Mouse (Mus musculus) thymus, adult 2 months (tissue): Measurements from ENCODE around the gene Tmem30b.

Source experiments
- CTCF ChIP-seq: fragments of 200-500 bp; IDR thresholded peaks from 2 replicates; pipeline ENCODE4 v1.5.1; 2012; ENCODE audit warnings: mild to moderate bottlenecking, control low read depth, low read length, moderate library complexity, borderline replicate concordance; ENCODE audit not compliant: control insufficient read depth, poor library complexity, insufficient read depth; ENCODE audit errors: extremely low read depth
- POLR2A ChIP-seq: fragments of 200-500 bp; IDR thresholded peaks from 2 replicates; pipeline ENCODE4 v1.6.1; 2012; ENCODE audit warnings: mild to moderate bottlenecking, low read length, control low read depth, moderate library complexity; ENCODE audit not compliant: control insufficient read depth, poor library complexity, insufficient read depth; ENCODE audit errors: extremely low read depth

DNA sequence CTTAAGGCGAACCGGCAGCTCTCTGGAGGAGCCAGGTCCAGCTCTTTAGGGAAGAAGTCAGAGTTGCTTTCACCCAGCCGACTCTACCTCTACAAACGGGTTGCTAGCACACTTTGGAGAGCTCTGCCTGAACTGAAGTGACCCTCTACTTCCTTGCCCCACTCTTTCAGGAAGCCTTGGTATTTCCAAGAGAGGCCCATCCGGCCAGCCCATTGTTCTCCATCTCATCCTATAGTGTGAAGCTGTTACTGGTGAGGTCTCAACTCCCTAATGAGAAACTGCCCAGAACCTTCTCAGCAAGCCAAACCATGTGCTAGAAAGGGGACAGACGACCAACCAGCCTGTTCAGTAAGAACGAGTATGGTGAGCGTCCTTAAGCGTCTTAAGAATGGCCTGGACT lies 37.1 kb upstream of the Tmem30b start:
- TF ChIP-seq CTCF (no peak), POLR2A (no peak)
